Mouse (Mus musculus) CH12.LX (cell line): ENCODE results near the gene Yipf7. TPM values are rescaled to one million over a fixed set of nuclear protein-coding genes. Genes with fewer than 3 reads are reported as not detected.

ENCODE experiments used
- DNase-seq: peaks from one replicate; pipeline ENCODE4 v3.0.0-alpha.2; 2013; ENCODE audit errors: extremely low read depth
- H3K27ac ChIP-seq: 2 replicates; pipeline ENCODE4 v1.5.1; 2012; ENCODE audit warnings: low read depth, mild to moderate bottlenecking, control low read depth, moderate library complexity; ENCODE audit not compliant: insufficient read depth
- H3K27me3 ChIP-seq: replicated peaks from 2 replicates; pipeline ENCODE3; 2012; ENCODE audit warnings: inconsistent platforms
- H3K36me3 ChIP-seq, 2 experiments: replicated peaks in 1 of 2; 2 replicates each; pipeline versions ENCODE3 to v1.6.1; 2012; ENCODE audit warnings: inconsistent platforms in 1 of 2, low read length in 1 of 2, mild to moderate bottlenecking in 1 of 2, mixed read lengths in 1 of 2, moderate library complexity in 1 of 2; ENCODE audit not compliant: control insufficient read depth in 1 of 2, insufficient read depth in 1 of 2
- H3K4me1 ChIP-seq, 2 experiments: 2 replicates each; pipeline ENCODE4 v1.6.1; 2012; ENCODE audit warnings: inconsistent platforms in 1 of 2, moderate library complexity in 1 of 2; ENCODE audit not compliant: insufficient read depth in 2 of 2, control insufficient read depth in 1 of 2
- H3K4me2 ChIP-seq: 2 replicates; pipeline ENCODE4 v1.6.1; 2012; ENCODE audit warnings: low read depth, mild to moderate bottlenecking, control low read depth; ENCODE audit not compliant: poor library complexity, insufficient read depth, severe bottlenecking
- H3K4me3 ChIP-seq, 3 experiments: fragments of 150-350 bp in 1 of 3; sonication (generic) in 1 of 3; replicated peaks in 1 of 3; 2 replicates each; pipeline versions ENCODE3 to v1.5.1; 2011 to 2012; ENCODE audit warnings: low read depth in 2 of 3, low read length in 2 of 3, mild to moderate bottlenecking in 2 of 3, moderate library complexity in 2 of 3, control low read depth in 1 of 3, improper control_type of control experiment in 1 of 3, inconsistent platforms in 1 of 3, mixed read lengths in 1 of 3; ENCODE audit not compliant: poor library complexity in 1 of 3
- H3K79me2 ChIP-seq: replicated peaks from 2 replicates; pipeline ENCODE4 v1.6.1; 2012; ENCODE audit warnings: mild to moderate bottlenecking, moderate library complexity; ENCODE audit not compliant: control insufficient read depth, poor library complexity, insufficient read depth, severe bottlenecking; ENCODE audit errors: extremely low read depth
- H3K9ac ChIP-seq: 2 replicates; pipeline ENCODE4 v1.6.1; 2012; ENCODE audit warnings: low read depth, mild to moderate bottlenecking, control low read depth, moderate library complexity; ENCODE audit not compliant: insufficient read depth
- H3K9me3 ChIP-seq: replicated peaks from 2 replicates; pipeline ENCODE3; 2012; ENCODE audit warnings: low read length, inconsistent platforms, mixed read lengths
- CHD2 ChIP-seq: IDR thresholded peaks from 2 replicates; pipeline ENCODE4 v1.6.1; 2011; ENCODE audit warnings: low read length, improper control_type of control experiment
- CTCF ChIP-seq, 2 experiments: IDR thresholded peaks in 1 of 2; conservative IDR thresholded peaks in 1 of 2; 2 replicates each; pipeline ENCODE4 v1.5.1; 2011 to 2012; ENCODE audit warnings: low read depth in 2 of 2, low read length in 2 of 2, improper control_type of control experiment in 1 of 2, inconsistent platforms in 1 of 2, mild to moderate bottlenecking in 1 of 2, moderate library complexity in 1 of 2
- EP300 ChIP-seq: IDR thresholded peaks from 2 replicates; pipeline ENCODE4 v1.6.1; 2011; ENCODE audit warnings: low read length, improper control_type of control experiment
- ETS1 ChIP-seq: conservative IDR thresholded peaks from 2 replicates; pipeline ENCODE4 v1.6.1; 2012; ENCODE audit warnings: low read depth, mild to moderate bottlenecking, inconsistent platforms, low read length, improper control_type of control experiment, moderate library complexity
- GABPA ChIP-seq: IDR thresholded peaks from 2 replicates; pipeline ENCODE4 v1.6.1; 2012; ENCODE audit warnings: low read depth, low read length, improper control_type of control experiment, inconsistent platforms; ENCODE audit not compliant: insufficient replicate concordance
- HCFC1 ChIP-seq: IDR thresholded peaks from 2 replicates; pipeline ENCODE4 v1.6.1; 2012; ENCODE audit warnings: low read depth, mild to moderate bottlenecking, inconsistent platforms, low read length, improper control_type of control experiment
- JUN ChIP-seq: IDR thresholded peaks from 2 replicates; pipeline ENCODE4 v1.6.1; 2011; ENCODE audit warnings: low read depth, mild to moderate bottlenecking, low read length, improper control_type of control experiment, moderate library complexity; ENCODE audit not compliant: insufficient read depth
- KAT2A ChIP-seq: IDR thresholded peaks from 2 replicates; pipeline ENCODE4 v1.6.1; 2012; ENCODE audit warnings: low read length, improper control_type of control experiment, inconsistent platforms; ENCODE audit not compliant: insufficient replicate concordance
- MAX ChIP-seq: IDR thresholded peaks from 2 replicates; pipeline ENCODE4 v1.6.1; 2011; ENCODE audit warnings: low read length, improper control_type of control experiment
- MEF2A ChIP-seq: IDR thresholded peaks from 2 replicates; pipeline ENCODE4 v1.6.1; 2014; ENCODE audit warnings: low read depth, mild to moderate bottlenecking, inconsistent platforms, low read length, improper control_type of control experiment, borderline replicate concordance
- MYC ChIP-seq: IDR thresholded peaks from 2 replicates; pipeline ENCODE4 v1.6.1; 2011; ENCODE audit warnings: low read depth, mild to moderate bottlenecking, improper control_type of control experiment, low read length
- NELFE ChIP-seq: IDR thresholded peaks from 2 replicates; pipeline ENCODE4 v1.6.1; 2011; ENCODE audit warnings: low read depth, low read length, improper control_type of control experiment
- POLR2AphosphoS2 ChIP-seq: IDR thresholded peaks from 2 replicates; pipeline ENCODE4 v1.6.1; 2011; ENCODE audit warnings: low read depth, low read length, improper control_type of control experiment
- RCOR1 ChIP-seq: conservative IDR thresholded peaks from 2 replicates; pipeline ENCODE4 v1.6.1; 2012; ENCODE audit warnings: low read depth, mild to moderate bottlenecking, inconsistent platforms, low read length, improper control_type of control experiment
- SIN3A ChIP-seq: IDR thresholded peaks from 2 replicates; pipeline ENCODE4 v1.6.1; 2012; ENCODE audit warnings: low read length, improper control_type of control experiment, inconsistent platforms
- SMC3 ChIP-seq: IDR thresholded peaks from 2 replicates; pipeline ENCODE4 v1.6.1; 2011; ENCODE audit warnings: low read depth, low read length, improper control_type of control experiment
- UBTF ChIP-seq: IDR thresholded peaks from 2 replicates; pipeline ENCODE4 v1.6.1; 2012; ENCODE audit warnings: low read depth, mild to moderate bottlenecking, inconsistent platforms, low read length, improper control_type of control experiment, moderate library complexity
- USF2 ChIP-seq: conservative IDR thresholded peaks from 2 replicates; pipeline ENCODE4 v1.6.1; 2011; ENCODE audit warnings: low read depth, low read length, improper control_type of control experiment
- dilution Hi-C: fragments of 300-500 bp; cut with MboI; formaldehyde crosslinking; loops from 2 replicates; pipeline ENCODE4 v1.14.3; 2020; ENCODE audit warnings: low sequenced_read_pairs; ENCODE audit not compliant: extremely low pct_unique_long_range_greater_than_20kb, extremely low pct_ligation_motif_present
- in situ Hi-C: fragments of 300-500 bp; cut with MboI; formaldehyde crosslinking; loops from 3 replicates; pipeline ENCODE4 v1.14.3; 2019; ENCODE audit warnings: low sequenced_read_pairs, low pct_ligation_motif_present, low pct_unique_long_range_greater_than_20kb, mixed read lengths
- polyA plus RNA-seq: library from polyadenylated mRNA; unstranded; fragments of >175 nt; gene quantifications from 2 replicates; pipeline ENCODE4 v1.2.1, GENCODE M21; 2012; ENCODE audit warnings: low read depth; ENCODE audit not compliant: insufficient read length
- total RNA-seq, 2 experiments: library from RNA; depleted of rRNA; stranded (reverse); fragments of 300-350 nt in 1 of 2; fragments of >200 nt in 1 of 2; gene quantifications; 2 replicates each; pipeline ENCODE4 v1.2.3; 2012 to 2014

The Yipf7 gene
- total and polyA plus RNA-seq, 3 experiments, result not detected

GRCm38 (mm10) chr5:69507045-69507444, 35.4 kb downstream of the Yipf7 start:
- Histone ChIP-seq H3K27me3 (no peaks in the 10 kb centered on the region), H3K36me3 (no peaks in the 10 kb centered on the region), H3K4me2 (no peak overlapping the region), H3K9me3 (no peaks in the 10 kb centered on the region), H3K4me3 (no peak overlapping the region), H3K79me2 (no peaks in the 10 kb centered on the region), H3K4me1 (no peaks in the 10 kb centered on the region), H3K27ac (no peak overlapping the region)
- no peak for DNase-seq
- in situ Hi-C loops, result loop anchor here (25.0 kb wide), 1 partner anchor 1245 kb away; no protein-coding TSS in a partner anchor
- TF ChIP-seq NELFE (no peak), MAX (no peak), RCOR1 (no peak), MEF2A (no peak), CHD2 (no peak), GABPA (no peak), CTCF (conservative IDR thresholded peaks at IDR 0.05 in 1 of 2, IDR thresholded peaks at IDR 0.05 in 1 of 2; ENCODE audit: low read depth in 2 of 2, low read length in 2 of 2) (no peak), MYC (no peak), SIN3A (no peak)
- TF ChIP-seq, all 38 proteins: peak for 0
- dilution Hi-C loops, result no loop called here
- H3K9ac ChIP-seq, result no peak overlapping the region

GRCm38 (mm10) chr5:69489046-69489445, 53.4 kb downstream of the Yipf7 start:
- TF ChIP-seq MEF2A (no peak), UBTF (no peak), POLR2AphosphoS2 (no peak), EP300 (no peak), USF2 (no peak), RCOR1 (no peak), JUN (no peak), GABPA (no peak), KAT2A (no peak), ETS1 (no peak), HCFC1 (no peak), SMC3 (no peak)
- TF ChIP-seq, all 38 proteins: peak for 0
- Histone ChIP-seq H3K79me2 (no peaks in the 10 kb centered on the region), H3K9me3 (no peaks in the 10 kb centered on the region), H3K4me1 (no peaks in the 10 kb centered on the region), H3K4me3 (no peak overlapping the region), H3K27me3 (no peaks in the 10 kb centered on the region), H3K4me2 (no peak overlapping the region), H3K36me3 (no peaks in the 10 kb centered on the region), H3K27ac (no peak overlapping the region), H3K9ac (no peak overlapping the region)
- dilution Hi-C loops, result no loop called here
- no peak for DNase-seq
- in situ Hi-C loops, result no loop called here
